Comparison of ENCODE assay signal across 8 mouse cellular contexts in the genomic region with DNA sequence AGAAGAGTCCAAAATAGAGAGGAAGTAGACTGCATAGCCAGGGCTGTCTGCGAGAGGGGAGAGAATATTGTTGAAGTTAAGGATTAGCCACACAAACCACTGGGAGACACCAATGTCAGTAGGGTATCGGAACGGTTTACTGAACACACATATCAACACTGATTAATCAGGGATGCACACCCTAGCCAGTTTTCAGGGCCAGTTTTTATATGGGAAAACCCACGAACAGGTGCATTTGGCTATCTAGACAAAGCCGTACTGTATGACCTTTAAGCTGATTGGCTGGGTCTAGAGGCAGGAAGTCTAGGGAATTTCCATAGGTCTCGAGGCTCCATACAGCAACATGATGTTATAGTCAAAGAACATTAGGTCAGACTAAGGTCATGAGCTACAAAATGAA. TPM values are rescaled to one million over a fixed set of nuclear protein-coding genes. Genes with fewer than 3 reads are reported as not detected.
DNase-seq lines count a peak whose midpoint lies in the region; ATAC-seq and TF ChIP-seq lines count a peak whose summit lies in the region.

No protein-coding gene starts in this region.

- 38% methylated on average over 6 of the region's 6 CpGs for WGBS in kidney, embryonic 16.5 days
- 38% methylated on average over 6 of the region's 6 CpGs for WGBS in hindbrain, embryonic 12.5 days
- WGBS in midbrain, embryonic 14.5 days: 27% methylated on average over 6 of the region's 6 CpGs
- 20% methylated on average over 6 of the region's 6 CpGs for WGBS in lung, adult 2 months

- H3K27ac ChIP-seq in kidney, embryonic 16.5 days (ENCODE audit: low read length): peak overlapping the region; percentile 91
- H3K27ac ChIP-seq in MEL (ENCODE audit: control insufficient read depth, low read depth, low read length): peak overlapping the region; percentile 85
- H3K27ac ChIP-seq in hindbrain, embryonic 12.5 days: peak overlapping the region; percentile 86; the same call in 1 of the 2 replicates
- no peak overlapping the region for H3K27ac ChIP-seq in midbrain, embryonic 14.5 days (replicated peaks; ENCODE audit: low read depth, low read length)

- no peaks in the 10 kb centered on the region for H3K27me3 ChIP-seq in kidney, embryonic 16.5 days (ENCODE audit: insufficient read depth, low read length)
- no peaks in the 10 kb centered on the region; a peak in 2 of 4 replicates for H3K27me3 ChIP-seq in MEL (ENCODE audit: control insufficient read depth in 1 of 2, insufficient read depth in 2 of 2, low read length in 2 of 2)
- no peaks in the 10 kb centered on the region; the same call in 1 of the 2 replicates for H3K27me3 ChIP-seq in hindbrain, embryonic 12.5 days
- H3K27me3 ChIP-seq in midbrain, embryonic 14.5 days (ENCODE audit: control insufficient read depth, insufficient read depth, low read length): no peaks in the 10 kb centered on the region

- H3K9me3 ChIP-seq in kidney, embryonic 16.5 days (ENCODE audit: low read length): no peaks in the 10 kb centered on the region
- no peaks in the 10 kb centered on the region for H3K9me3 ChIP-seq in MEL (replicated peaks; ENCODE audit: insufficient read depth, low read length)
- H3K9me3 ChIP-seq in hindbrain, embryonic 12.5 days (replicated peaks): 0 out of 2 replicates have a peak, but pooled peaks cover 4% of the 10 kb centered on the region
- H3K9me3 ChIP-seq in midbrain, embryonic 14.5 days (ENCODE audit: control insufficient read depth, low read length): peaks cover 4% of the 10 kb centered on the region; the same call in 1 of the 2 replicates

- peak overlapping the region; percentile 85 for H3K4me2 ChIP-seq in kidney, embryonic 16.5 days (replicated peaks; ENCODE audit: low read depth, low read length)
- peak overlapping the region; percentile 76 for H3K4me2 ChIP-seq in hindbrain, embryonic 12.5 days (replicated peaks)
- peak overlapping the region; percentile 75 for H3K4me2 ChIP-seq in midbrain, embryonic 14.5 days (ENCODE audit: low read length)

- H3K9ac ChIP-seq in kidney, embryonic 16.5 days (replicated peaks; ENCODE audit: low read length): peak overlapping the region; percentile 73
- peak overlapping the region; percentile 69 for H3K9ac ChIP-seq in MEL (ENCODE audit: control insufficient read depth, low read depth, low read length, poor library complexity, severe bottlenecking)
- peak overlapping the region; percentile 79; the same call in 1 of the 2 replicates for H3K9ac ChIP-seq in hindbrain, embryonic 12.5 days
- peak overlapping the region; percentile 36; the same call in 1 of the 2 replicates for H3K9ac ChIP-seq in midbrain, embryonic 14.5 days (replicated peaks; ENCODE audit: low read length)

- H3K79me2 ChIP-seq in MEL (ENCODE audit: control insufficient read depth, insufficient read depth, low read length, poor library complexity): peaks cover 7% of the 10 kb centered on the region; the same call in 1 of the 2 replicates

- peak overlapping the region; percentile 79 for H3K4me3 ChIP-seq in kidney, embryonic 16.5 days (ENCODE audit: low read length)
- H3K4me3 ChIP-seq in MEL (ENCODE audit: control insufficient read depth in 1 of 2, insufficient read depth in 1 of 2, low read depth in 2 of 2, low read length in 2 of 2): peak overlapping the region; percentile 56 to 74
- H3K4me3 ChIP-seq in hindbrain, embryonic 12.5 days: peak overlapping the region; percentile 75
- H3K4me3 ChIP-seq in midbrain, embryonic 14.5 days (replicated peaks; ENCODE audit: low read depth, low read length): peak overlapping the region; percentile 84
- H3K4me3 ChIP-seq in lung, adult 2 months (replicated peaks; ENCODE audit: extremely low read depth, low read depth, low read length): no peak overlapping the region

- TF ChIP-seq RAD21 in MEL (IDR thresholded peaks at IDR 0.05; ENCODE audit: low read depth, low read length): no peak

- TF ChIP-seq EP300 in MEL (IDR thresholded peaks at IDR 0.05; ENCODE audit: low read depth in 1 of 2, low read length in 2 of 2): no peak; a peak in 2 of 4 replicates

- DNase-seq in kidney, adult 11 months: no peak
- peak; percentile 72 for DNase-seq in MEL (ENCODE audit: low read depth, low spot score)
- DNase-seq in midbrain, embryonic 14.5 days: no peak
- DNase-seq in gastrocnemius, postnatal 25 days: no peak
- DNase-seq in lung, adult 2 months: no peak
- DNase-seq in right cerebral cortex, postnatal 36 days (ENCODE audit: low spot score in 2 of 2): no peak

- peaks cover 26% of the 10 kb centered on the region for H3K4me1 ChIP-seq in kidney, embryonic 16.5 days (ENCODE audit: insufficient read depth, low read length)
- peaks cover 0 to 7% of the 10 kb centered on the region in 2 experiments; a peak in 2 of 4 replicates for H3K4me1 ChIP-seq in MEL (ENCODE audit: control insufficient read depth in 1 of 2, insufficient read depth in 2 of 2, low read length in 2 of 2)
- peaks cover 16% of the 10 kb centered on the region for H3K4me1 ChIP-seq in hindbrain, embryonic 12.5 days
- peaks cover 12% of the 10 kb centered on the region; the same call in 1 of the 2 replicates for H3K4me1 ChIP-seq in midbrain, embryonic 14.5 days (ENCODE audit: control insufficient read depth, insufficient read depth, low read length)
- H3K4me1 ChIP-seq in lung, adult 2 months (ENCODE audit: control insufficient read depth, insufficient read depth, low read length): peaks cover 9% of the 10 kb centered on the region

- no peak; the same call in 1 of the 2 replicates for ATAC-seq in kidney, embryonic 16.5 days (ENCODE audit: low FRiP score, low TSS enrichment)
- ATAC-seq in hindbrain, embryonic 12.5 days (ENCODE audit: low FRiP score): peak; percentile 5; the same call in 1 of the 2 replicates
- no peak for ATAC-seq in midbrain, embryonic 14.5 days (ENCODE audit: low FRiP score, low TSS enrichment)

- no peak for TF ChIP-seq POLR2A in MEL (IDR thresholded peaks at IDR 0.05; ENCODE audit: control insufficient read depth in 1 of 2, insufficient read depth in 1 of 2, low read depth in 1 of 2, low read length in 2 of 2, poor library complexity in 1 of 2)
- no peak for TF ChIP-seq POLR2A in lung, adult 2 months (IDR thresholded peaks at IDR 0.05; ENCODE audit: borderline replicate concordance, extremely low read depth, low read depth, low read length)

- TF ChIP-seq CTCF in MEL (IDR thresholded peaks at IDR 0.05 in 2 of 3, conservative IDR thresholded peaks at IDR 0.05 in 1 of 3; ENCODE audit: control insufficient read depth in 1 of 3, insufficient read depth in 1 of 3, low read depth in 2 of 3, low read length in 3 of 3, poor library complexity in 1 of 3, severe bottlenecking in 1 of 3): no peak
- no peak for TF ChIP-seq CTCF in lung, adult 2 months (IDR thresholded peaks at IDR 0.05; ENCODE audit: insufficient read depth, low read length)

- H3K36me3 ChIP-seq in kidney, embryonic 16.5 days (ENCODE audit: insufficient read depth, low read length): no peaks in the 10 kb centered on the region
- peaks cover 0 to 10% of the 10 kb centered on the region in 2 experiments; a peak in 2 of 4 replicates for H3K36me3 ChIP-seq in MEL (ENCODE audit: control insufficient read depth in 1 of 2, insufficient read depth in 2 of 2, low read length in 2 of 2)
- no peaks in the 10 kb centered on the region for H3K36me3 ChIP-seq in hindbrain, embryonic 12.5 days
- no peaks in the 10 kb centered on the region; the same call in 1 of the 2 replicates for H3K36me3 ChIP-seq in midbrain, embryonic 14.5 days (ENCODE audit: control insufficient read depth, insufficient read depth, low read length)

RNA-seq across cellular contexts. Expression of a gene that starts 0.8 kb away (rescaled TPM):
- 17.2 and 18.1 TPM in 2 replicates for polyA plus RNA-seq in kidney, embryonic 16.5 days (2015; fragmentation: Nextera tagmentation; extraction: Ambion mirVana)
- total RNA-seq in MEL (2012; rRNA removed): 4.3 and 4.5 TPM in 2 replicates
- polyA plus RNA-seq in MEL (2012; ENCODE audit: insufficient read depth in 1 of 2, insufficient read length in 2 of 2, low read depth in 1 of 2, low replicate concordance in 2 of 2, missing spikeins in 1 of 2): 1 to 10 TPM in 1 of 2 experiments, not detected in 1; 8.1 TPM
- polyA plus RNA-seq in hindbrain, embryonic 12.5 days (2016; fragmentation: Nextera tagmentation; extraction: Ambion mirVana): 22.3 and 23.4 TPM in 2 replicates
- 19.8 and 20.4 TPM in 2 replicates for polyA plus RNA-seq in midbrain, embryonic 14.5 days (2014; fragmentation: Nextera tagmentation; extraction: Ambion mirVana)
- 1 to 10 TPM; 6.5 to 7.3 TPM for total RNA-seq in gastrocnemius, postnatal 25 days (2021)
- polyA plus RNA-seq in lung, adult 2 months (2012; rRNA removed): 14.2 and 21.4 TPM in 2 replicates

RNA-seq across cellular contexts. Expression of a gene that starts 1.3 kb away (rescaled TPM):
- polyA plus RNA-seq in kidney, embryonic 16.5 days (2015; fragmentation: Nextera tagmentation; extraction: Ambion mirVana): 2.3 and 3.7 TPM in 2 replicates
- 0.92 and 0.96 TPM in 2 replicates for total RNA-seq in MEL (2012; rRNA removed)
- polyA plus RNA-seq in MEL (2012; ENCODE audit: insufficient read depth in 1 of 2, insufficient read length in 2 of 2, low read depth in 1 of 2, low replicate concordance in 2 of 2, missing spikeins in 1 of 2): 1 to 10 TPM in 1 of 2 experiments, not detected in 1; 3.2 TPM
- 0.33 and 0.49 TPM in 2 replicates for polyA plus RNA-seq in hindbrain, embryonic 12.5 days (2016; fragmentation: Nextera tagmentation; extraction: Ambion mirVana)
- polyA plus RNA-seq in midbrain, embryonic 14.5 days (2014; fragmentation: Nextera tagmentation; extraction: Ambion mirVana): not detected in 2 replicates
- total RNA-seq in gastrocnemius, postnatal 25 days (2021): under 1 TPM; 0.31 to 0.46 TPM
- polyA plus RNA-seq in lung, adult 2 months (2012; rRNA removed): 0.50 and 0.55 TPM in 2 replicates

RNA-seq across cellular contexts. Expression of a gene that starts 8.3 kb away (rescaled TPM):
- polyA plus RNA-seq in kidney, embryonic 16.5 days (2015; fragmentation: Nextera tagmentation; extraction: Ambion mirVana): 129 and 136 TPM in 2 replicates
- total RNA-seq in MEL (2012; rRNA removed): 0.31 and 0.42 TPM in 2 replicates
- polyA plus RNA-seq in MEL (2012; ENCODE audit: insufficient read depth in 1 of 2, insufficient read length in 2 of 2, low read depth in 1 of 2, low replicate concordance in 2 of 2, missing spikeins in 1 of 2): under 1 TPM in 1 of 2 experiments, not detected in 1; 0.82 TPM
- 36.9 and 39.2 TPM in 2 replicates for polyA plus RNA-seq in hindbrain, embryonic 12.5 days (2016; fragmentation: Nextera tagmentation; extraction: Ambion mirVana)
- polyA plus RNA-seq in midbrain, embryonic 14.5 days (2014; fragmentation: Nextera tagmentation; extraction: Ambion mirVana): 9.3 and 10.2 TPM in 2 replicates
- total RNA-seq in gastrocnemius, postnatal 25 days (2021): 1 to 10 TPM; 1.2 to 1.4 TPM
- polyA plus RNA-seq in lung, adult 2 months (2012; rRNA removed): 14.5 and 21.5 TPM in 2 replicates

RNA-seq across cellular contexts. Expression of a gene that starts 14.3 kb away (rescaled TPM):
- 106 and 107 TPM in 2 replicates for polyA plus RNA-seq in kidney, embryonic 16.5 days (2015; fragmentation: Nextera tagmentation; extraction: Ambion mirVana)
- 15.0 and 16.2 TPM in 2 replicates for total RNA-seq in MEL (2012; rRNA removed)
- polyA plus RNA-seq in MEL (2012; ENCODE audit: insufficient read depth in 1 of 2, insufficient read length in 2 of 2, low read depth in 1 of 2, low replicate concordance in 2 of 2, missing spikeins in 1 of 2): 10 to 100 TPM in 1 of 2 experiments, not detected in 1; 24.6 TPM
- polyA plus RNA-seq in hindbrain, embryonic 12.5 days (2016; fragmentation: Nextera tagmentation; extraction: Ambion mirVana): 87.1 and 93.5 TPM in 2 replicates
- 107 and 145 TPM in 2 replicates for polyA plus RNA-seq in midbrain, embryonic 14.5 days (2014; fragmentation: Nextera tagmentation; extraction: Ambion mirVana)
- 10 to 100 TPM; 18.6 to 18.8 TPM for total RNA-seq in gastrocnemius, postnatal 25 days (2021)
- 141 and 163 TPM in 2 replicates for polyA plus RNA-seq in lung, adult 2 months (2012; rRNA removed)

RNA-seq across cellular contexts. Expression of a gene that starts 31.3 kb away (rescaled TPM):
- polyA plus RNA-seq in kidney, embryonic 16.5 days (2015; fragmentation: Nextera tagmentation; extraction: Ambion mirVana): 27.2 and 45.3 TPM in 2 replicates
- total RNA-seq in MEL (2012; rRNA removed): not detected in 2 replicates
- polyA plus RNA-seq in MEL (2012; ENCODE audit: insufficient read depth in 1 of 2, insufficient read length in 2 of 2, low read depth in 1 of 2, low replicate concordance in 2 of 2, missing spikeins in 1 of 2): under 1 TPM in 1 of 2 experiments, not detected in 1; 0.19 TPM
- 74.8 and 88.1 TPM in 2 replicates for polyA plus RNA-seq in hindbrain, embryonic 12.5 days (2016; fragmentation: Nextera tagmentation; extraction: Ambion mirVana)
- 121 and 131 TPM in 2 replicates for polyA plus RNA-seq in midbrain, embryonic 14.5 days (2014; fragmentation: Nextera tagmentation; extraction: Ambion mirVana)
- total RNA-seq in gastrocnemius, postnatal 25 days (2021): 10 to 100 TPM in 1 of 2 experiments, 1 to 10 TPM in 1; 4.2 to 10.6 TPM
- 7.7 and 7.9 TPM in 2 replicates for polyA plus RNA-seq in lung, adult 2 months (2012; rRNA removed)
